Mouse (Mus musculus) midbrain, embryonic 14.5 days (tissue): Measurements from ENCODE around the gene Edaradd. TPM values are rescaled to one million over a fixed set of nuclear protein-coding genes. Genes with fewer than 3 reads are reported as not detected.

ENCODE experiments used
- ATAC-seq: fragments of 200-750 bp; cut with Nextera tagmentation; 2 replicates; pipeline ENCODE4 v1.8.0; 2017; ENCODE audit warnings: moderate number of reproducible peaks, moderate library complexity; ENCODE audit not compliant: low FRiP score, low TSS enrichment
- DNase-seq: peaks from one replicate; pipeline ENCODE4 v3.0.0-alpha.2; 2015
- H3K27ac ChIP-seq: fragments of 300-500 bp; sonication (generic); replicated peaks from 2 replicates; pipeline ENCODE4 v1.5.1; 2014; ENCODE audit warnings: mild to moderate bottlenecking, low read depth, low read length, moderate library complexity
- H3K27me3 ChIP-seq: fragments of 300-500 bp; sonication (generic); 2 replicates; pipeline ENCODE4 v1.6.1; 2014; ENCODE audit warnings: low read length, control low read depth, mixed read lengths; ENCODE audit not compliant: control insufficient read depth, insufficient read depth
- H3K36me3 ChIP-seq: fragments of 300-500 bp; sonication (generic); 2 replicates; pipeline ENCODE4 v1.6.1; 2014; ENCODE audit warnings: low read length, control low read depth; ENCODE audit not compliant: control insufficient read depth, insufficient read depth
- H3K4me1 ChIP-seq: fragments of 300-500 bp; sonication (generic); 2 replicates; pipeline ENCODE4 v1.6.1; 2014; ENCODE audit warnings: mild to moderate bottlenecking, antibody characterized with exemption, low read length, control low read depth; ENCODE audit not compliant: control insufficient read depth, insufficient read depth
- H3K4me2 ChIP-seq: fragments of 300-500 bp; sonication (generic); 2 replicates; pipeline ENCODE4 v1.6.1; 2014; ENCODE audit warnings: mild to moderate bottlenecking, low read length, moderate library complexity
- H3K4me3 ChIP-seq: fragments of 300-500 bp; sonication (generic); replicated peaks from 2 replicates; pipeline ENCODE4 v1.5.1; 2014; ENCODE audit warnings: low read depth, low read length
- H3K9ac ChIP-seq: fragments of 300-500 bp; sonication (generic); replicated peaks from 2 replicates; pipeline ENCODE4 v1.6.1; 2014; ENCODE audit warnings: mild to moderate bottlenecking, low read length, moderate library complexity
- H3K9me3 ChIP-seq: fragments of 300-500 bp; sonication (generic); 2 replicates; pipeline ENCODE4 v1.6.1; 2016; ENCODE audit warnings: low read length, control low read depth, mixed read lengths; ENCODE audit not compliant: control insufficient read depth
- WGBS: fragments of 180-500 bp; shearing (Covaris S2); extraction: QIAGEN DNeasy Blood & Tissue Kit; methylation state at CpG from one replicate; pipeline ENCODE4 v1.1.7; 2014; 5-methylcytosine and 5-hydroxymethylcytosine counted together
- polyA plus RNA-seq: library from polyadenylated mRNA; unstranded; fragments of >200 nt; fragmentation: Nextera tagmentation; extraction: Ambion mirVana; gene quantifications from 2 replicates; pipeline ENCODE4 v1.2.1, GENCODE M21; 2014

Edaradd gene
- polyA plus RNA-seq, 1 experiment from 2014 or later, result 1.1 TPM

- Histone ChIP-seq H3K9me3 (no peaks in the 10 kb centered on the region), H3K4me2 (no peak overlapping the region), H3K36me3 (no peaks in the 10 kb centered on the region), H3K4me3 (no peak overlapping the region), H3K4me1 (peaks cover 2% of the 10 kb centered on the region; the same call in 1 of the 2 replicates), H3K27me3 (no peaks in the 10 kb centered on the region), H3K27ac (no peak overlapping the region), H3K9ac (no peak overlapping the region)
- ATAC-seq, result no peak
- 91% methylated on average over 3 of the region's 3 CpGs for WGBS
- no peak for DNase-seq
These were observed 14.4 kb upstream of the Edaradd start for GRCm38 (mm10) chr13:12534628-12535027.

- no peak overlapping the region for H3K9ac ChIP-seq
- H3K4me1 ChIP-seq, result no peaks in the 10 kb centered on the region
- no peak overlapping the region for H3K4me3 ChIP-seq
- 93% methylated on average over 4 of the region's 4 CpGs for WGBS
- DNase-seq (no peak), ATAC-seq (no peak)
- no peak overlapping the region for H3K4me2 ChIP-seq
- peaks cover 5% of the 10 kb centered on the region; the same call in 1 of the 2 replicates for H3K27me3 ChIP-seq
- no peaks in the 10 kb centered on the region for H3K36me3 ChIP-seq
- no peaks in the 10 kb centered on the region for H3K9me3 ChIP-seq
- H3K27ac ChIP-seq, result no peak overlapping the region
These were observed 5.4 kb upstream of the Edaradd start for GRCm38 (mm10) chr13:12525678-12526077.

GRCm38 (mm10) chr13:12522346-12522745 lies 2.1 kb upstream of the Edaradd start:
- Histone ChIP-seq H3K36me3 (no peaks in the 10 kb centered on the region), H3K4me3 (no peak overlapping the region), H3K27ac (no peak overlapping the region), H3K4me2 (no peak overlapping the region), H3K27me3 (peaks cover 10% of the 10 kb centered on the region), H3K9me3 (no peaks in the 10 kb centered on the region), H3K4me1 (no peaks in the 10 kb centered on the region), H3K9ac (no peak overlapping the region)
- DNase-seq (no peak), ATAC-seq (no peak)

- Histone ChIP-seq H3K9me3 (no peaks in the 10 kb centered on the region), H3K4me1 (no peaks in the 10 kb centered on the region), H3K4me2 (peak overlapping the region; percentile 98), H3K9ac (peak overlapping the region; percentile 55; the same call in 1 of the 2 replicates), H3K4me3 (peak overlapping the region; percentile 54), H3K27me3 (peaks cover 10% of the 10 kb centered on the region), H3K27ac (no peak overlapping the region), H3K36me3 (no peaks in the 10 kb centered on the region)
- ATAC-seq, result no peak
- DNase-seq, result peak; percentile 50
- WGBS, result 3% methylated on average over 18 of the region's 18 CpGs
These were observed 867 bp downstream of the Edaradd start for GRCm38 (mm10) chr13:12519371-12519770.

GRCm38 (mm10) chr13:12511189-12511965 lies 8.9 kb downstream of the Edaradd start:
- no peak for ATAC-seq
- no peak overlapping the region for H3K4me2 ChIP-seq
- H3K27me3 ChIP-seq, result no peaks in the 10 kb centered on the region
- no peaks in the 10 kb centered on the region for H3K36me3 ChIP-seq
- no peaks in the 10 kb centered on the region for H3K4me1 ChIP-seq
- no peak overlapping the region for H3K9ac ChIP-seq
- H3K27ac ChIP-seq, result no peak overlapping the region
- no peaks in the 10 kb centered on the region for H3K9me3 ChIP-seq
- no peak overlapping the region for H3K4me3 ChIP-seq
- DNase-seq, result no peak
- 73% methylated on average over 9 of the region's 9 CpGs for WGBS

- no peak overlapping the region for H3K9ac ChIP-seq
- H3K27me3 ChIP-seq, result no peaks in the 10 kb centered on the region
- H3K4me1 ChIP-seq, result no peaks in the 10 kb centered on the region
- 94% methylated on average over 6 of the region's 6 CpGs for WGBS
- no peak overlapping the region for H3K4me2 ChIP-seq
- ATAC-seq, result no peak
- H3K27ac ChIP-seq, result no peak overlapping the region
- no peak overlapping the region for H3K4me3 ChIP-seq
- no peaks in the 10 kb centered on the region for H3K9me3 ChIP-seq
- no peak for DNase-seq
- no peaks in the 10 kb centered on the region for H3K36me3 ChIP-seq
These were observed 10.2 kb downstream of the Edaradd start for GRCm38 (mm10) chr13:12510032-12510431.

- no peak for DNase-seq
- Histone ChIP-seq H3K4me3 (no peak overlapping the region), H3K9me3 (no peaks in the 10 kb centered on the region), H3K27ac (no peak overlapping the region), H3K4me1 (no peaks in the 10 kb centered on the region), H3K36me3 (no peaks in the 10 kb centered on the region), H3K9ac (no peak overlapping the region), H3K4me2 (no peak overlapping the region), H3K27me3 (no peaks in the 10 kb centered on the region)
- ATAC-seq, result no peak
- WGBS, result 86% methylated on average over 6 of the region's 6 CpGs
These were observed 12.8 kb downstream of the Edaradd start for GRCm38 (mm10) chr13:12507426-12507825.

GRCm38 (mm10) chr13:12505359-12505758 lies 14.9 kb downstream of the Edaradd start:
- no peaks in the 10 kb centered on the region for H3K9me3 ChIP-seq
- DNase-seq (no peak), ATAC-seq (no peak)
- no peaks in the 10 kb centered on the region for H3K4me1 ChIP-seq
- 81% methylated on average over 3 of the region's 3 CpGs for WGBS
- no peak overlapping the region for H3K9ac ChIP-seq
- H3K36me3 ChIP-seq, result no peaks in the 10 kb centered on the region
- no peak overlapping the region for H3K27ac ChIP-seq
- no peaks in the 10 kb centered on the region for H3K27me3 ChIP-seq
- no peak overlapping the region for H3K4me2 ChIP-seq
- H3K4me3 ChIP-seq, result no peak overlapping the region

- no peak overlapping the region for H3K27ac ChIP-seq
- H3K4me2 ChIP-seq, result no peak overlapping the region
- no peaks in the 10 kb centered on the region for H3K36me3 ChIP-seq
- H3K4me3 ChIP-seq, result no peak overlapping the region
- H3K9ac ChIP-seq, result no peak overlapping the region
- H3K27me3 ChIP-seq, result no peaks in the 10 kb centered on the region
- no peaks in the 10 kb centered on the region for H3K4me1 ChIP-seq
- WGBS, result 17% methylated on average over 11 of the region's 11 CpGs
- DNase-seq (peak; percentile 53), ATAC-seq (peak; percentile 47; the same call in 1 of the 2 replicates)
- no peaks in the 10 kb centered on the region for H3K9me3 ChIP-seq
These were observed 16.9 kb downstream of the Edaradd start for GRCm38 (mm10) chr13:12503238-12503751.
